Mouse (Mus musculus): ENCODE measurements at regions not wholly inside any gene's neighbourhood (a gene's known extent, or its start where the extent isn't known, plus 50 kb on each side); places are given as distances from the start of the nearest gene placed in this dataset.

- TF ChIP-seq POLR2A (IDR thresholded peaks at IDR 0.05; ENCODE audit: extremely low read depth, insufficient read depth, low read length) (no peak), CTCF (IDR thresholded peaks at IDR 0.05; ENCODE audit: extremely low read depth, insufficient read depth, low read length) (no peak)
Measured at GRCm38 (mm10) chr15:61364461-61364860, 441.6 kb upstream of the A1bg start.
